Mouse (Mus musculus): ENCODE results near the gene Ubap2l.

- no peak for TF ChIP-seq CTCF (IDR thresholded peaks at IDR 0.05; ENCODE audit: low read depth)
- TF ChIP-seq EP300 (optimal IDR thresholded peaks at IDR 0.05), result no peak
These were observed 94.5 kb downstream of the Ubap2l start for GRCm38 (mm10) chr3:89957880-89958279.

All from stomach, postnatal 0 days (tissue).